Mouse (Mus musculus) myocyte (in vitro differentiated cells): ENCODE results near the gene Gjc1. TPM values are rescaled to one million over a fixed set of nuclear protein-coding genes. Genes with fewer than 3 reads are reported as not detected.

Source experiments
- H3K27me3 ChIP-seq: one replicate; pipeline ENCODE4 v1.6.1; 2011; ENCODE audit not compliant: control insufficient read depth, insufficient read depth, insufficient read length
- H3K36me3 ChIP-seq: one replicate; pipeline ENCODE4 v1.6.1; 2011; ENCODE audit not compliant: control insufficient read depth, insufficient read depth
- H3K4me2 ChIP-seq: one replicate; pipeline ENCODE4 v1.6.1; 2011; ENCODE audit warnings: low read depth, control low read depth
- H3K4me3 ChIP-seq: one replicate; pipeline ENCODE4 v1.5.1; 2011; ENCODE audit warnings: mild to moderate bottlenecking, control low read depth, moderate library complexity
- H3K79me2 ChIP-seq: one replicate; pipeline ENCODE4 v1.6.1; 2011; ENCODE audit not compliant: control insufficient read depth, insufficient read depth
- H3ac ChIP-seq: one replicate; pipeline ENCODE4 v1.6.1; 2011; ENCODE audit not compliant: control insufficient read depth, insufficient read length
- CEBPB ChIP-seq: IDR thresholded peaks from 2 replicates; pipeline ENCODE4 v1.6.1; 2011; ENCODE audit warnings: mild to moderate bottlenecking, moderate library complexity; ENCODE audit not compliant: poor library complexity, insufficient read depth, severe bottlenecking
- E2F4 ChIP-seq: IDR thresholded peaks from one replicate; pipeline ENCODE4 v1.6.1; 2011; ENCODE audit warnings: mild to moderate bottlenecking, control low read depth, moderate library complexity; ENCODE audit not compliant: insufficient read depth
- MAX ChIP-seq: IDR thresholded peaks from one replicate; pipeline ENCODE4 v1.6.1; 2011; ENCODE audit warnings: low read depth, mild to moderate bottlenecking, control low read depth
- MYOD1 ChIP-seq, 3 experiments: IDR thresholded peaks; one replicate each; pipeline ENCODE4 v1.6.1; 2011; ENCODE audit warnings: control low read depth in 2 of 3, low read depth in 2 of 3, mild to moderate bottlenecking in 2 of 3, moderate library complexity in 1 of 3; ENCODE audit not compliant: insufficient read length in 2 of 3, control insufficient read depth in 1 of 3
- MYOG ChIP-seq, 3 experiments: IDR thresholded peaks; one replicate each; pipeline ENCODE4 v1.6.1; 2011; ENCODE audit warnings: control low read depth in 2 of 3, low read depth in 2 of 3, mild to moderate bottlenecking in 2 of 3; ENCODE audit not compliant: insufficient read length in 2 of 3, control insufficient read depth in 1 of 3, insufficient read depth in 1 of 3
- POLR2A ChIP-seq: IDR thresholded peaks from one replicate; pipeline ENCODE4 v1.6.1; 2011; ENCODE audit warnings: low read depth, mild to moderate bottlenecking, control low read depth, moderate library complexity; ENCODE audit not compliant: insufficient read length
- POLR2AphosphoS2 ChIP-seq: IDR thresholded peaks from one replicate; pipeline ENCODE4 v1.6.1; 2011; ENCODE audit warnings: low read depth, control low read depth; ENCODE audit not compliant: insufficient read length
- REST ChIP-seq: IDR thresholded peaks from one replicate; pipeline ENCODE4 v1.6.1; 2011; ENCODE audit warnings: mild to moderate bottlenecking, control low read depth, moderate library complexity; ENCODE audit not compliant: insufficient read depth, insufficient read length
- SRF ChIP-seq: IDR thresholded peaks from one replicate; pipeline ENCODE4 v1.6.1; 2011; ENCODE audit warnings: low read depth; ENCODE audit not compliant: control insufficient read depth, insufficient read length
- TCF12 ChIP-seq: IDR thresholded peaks from one replicate; pipeline ENCODE4 v1.6.1; 2011; ENCODE audit warnings: mild to moderate bottlenecking, control low read depth; ENCODE audit not compliant: poor library complexity, insufficient read depth, severe bottlenecking
- TCF3 ChIP-seq: IDR thresholded peaks from one replicate; pipeline ENCODE4 v1.6.1; 2011; ENCODE audit warnings: low read depth, control low read depth; ENCODE audit not compliant: insufficient read length
- USF1 ChIP-seq: IDR thresholded peaks from one replicate; pipeline ENCODE4 v1.6.1; 2011; ENCODE audit warnings: low read depth, mild to moderate bottlenecking, control low read depth, moderate library complexity
- polyA plus RNA-seq: library from polyadenylated mRNA; unstranded; fragments of >200 nt; fragmentation: generic; extraction: Trizol; gene quantifications from one replicate; pipeline ENCODE4 v1.2.1, GENCODE M21; 2012; ENCODE audit warnings: missing spikeins

Gene Gjc1
- polyA plus RNA-seq, 1 experiment, result 10.3 TPM

GRCm38 (mm10) chr11:102827097-102827496 is 7.6 kb upstream of the Gjc1 start:
- H3K36me3 ChIP-seq, result no peaks in the 10 kb centered on the region
- H3K27me3 ChIP-seq, result peaks cover 14% of the 10 kb centered on the region
- TF ChIP-seq CEBPB (no peak), USF1 (no peak), MAX (no peak), MYOG (IDR thresholded peaks at IDR 0.05; ENCODE audit: control insufficient read depth in 1 of 3, insufficient read depth in 1 of 3, insufficient read length in 2 of 3, low read depth in 2 of 3) (no peak), MYOD1 (IDR thresholded peaks at IDR 0.05; ENCODE audit: control insufficient read depth in 1 of 3, insufficient read length in 2 of 3, low read depth in 2 of 3) (no peak), REST (no peak), POLR2A (no peak), POLR2AphosphoS2 (no peak), TCF12 (no peak), E2F4 (no peak), SRF (no peak), TCF3 (no peak)
- H3K79me2 ChIP-seq, result no peaks in the 10 kb centered on the region
- no peak overlapping the region for H3ac ChIP-seq
- no peak overlapping the region for H3K4me2 ChIP-seq
- no peak overlapping the region for H3K4me3 ChIP-seq

- no peaks in the 10 kb centered on the region for H3K36me3 ChIP-seq
- H3K79me2 ChIP-seq, result no peaks in the 10 kb centered on the region
- peaks cover 16% of the 10 kb centered on the region for H3K27me3 ChIP-seq
- TF ChIP-seq POLR2AphosphoS2, result no peak
- no peak for TF ChIP-seq CEBPB
- TF ChIP-seq TCF3, result no peak
- TF ChIP-seq E2F4, result no peak
- no peak for TF ChIP-seq MAX
- H3K4me2 ChIP-seq, result no peak overlapping the region
- no peak overlapping the region for H3K4me3 ChIP-seq
- no peak overlapping the region for H3ac ChIP-seq
Measured at GRCm38 (mm10) chr11:102826476-102826875, 7.0 kb upstream of the Gjc1 start.

DNA sequence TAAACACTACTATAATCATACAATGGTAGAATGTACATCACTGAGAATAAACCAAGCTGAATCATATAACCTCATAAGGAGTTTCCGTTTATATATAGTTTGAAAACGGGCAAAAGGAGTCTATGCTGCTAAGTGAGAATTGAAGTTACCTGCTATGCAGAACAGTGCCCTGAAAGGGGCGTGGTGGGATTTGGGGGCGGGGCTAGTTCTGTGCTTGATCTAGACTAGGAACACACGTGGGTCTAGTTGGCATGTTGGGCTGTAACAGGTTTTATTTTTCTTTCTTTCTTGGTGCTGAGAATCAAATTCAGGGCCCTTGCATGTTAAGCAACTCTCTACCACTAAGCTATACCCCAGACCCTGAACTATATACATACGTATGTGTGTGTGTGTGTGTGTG is 1.7 kb upstream of the Gjc1 start:
- Histone ChIP-seq H3K79me2 (peaks cover 18% of the 10 kb centered on the region), H3K4me3 (no peak overlapping the region), H3K36me3 (no peaks in the 10 kb centered on the region), H3K4me2 (no peak overlapping the region), H3K27me3 (peaks cover 16% of the 10 kb centered on the region), H3ac (no peak overlapping the region)
- TF ChIP-seq CEBPB, result no peak
- TF ChIP-seq TCF3, result no peak
- TF ChIP-seq MAX, result no peak
- no peak for TF ChIP-seq USF1
- TF ChIP-seq E2F4, result no peak
- TF ChIP-seq POLR2AphosphoS2, result no peak
- TF ChIP-seq MYOG (IDR thresholded peaks at IDR 0.05; ENCODE audit: control insufficient read depth in 1 of 3, insufficient read depth in 1 of 3, insufficient read length in 2 of 3, low read depth in 2 of 3), result no peak
- TF ChIP-seq REST, result no peak
- TF ChIP-seq MYOD1 (IDR thresholded peaks at IDR 0.05; ENCODE audit: control insufficient read depth in 1 of 3, insufficient read length in 2 of 3, low read depth in 2 of 3), result no peak
- TF ChIP-seq SRF, result no peak
- no peak for TF ChIP-seq POLR2A
- TF ChIP-seq TCF12, result no peak

- H3K27me3 ChIP-seq, result peaks cover 12% of the 10 kb centered on the region
- no peak overlapping the region for H3K4me2 ChIP-seq
- H3ac ChIP-seq, result no peak overlapping the region
- H3K36me3 ChIP-seq, result no peaks in the 10 kb centered on the region
- no peak for TF ChIP-seq POLR2AphosphoS2
- no peak for TF ChIP-seq CEBPB
- TF ChIP-seq MYOG (IDR thresholded peaks at IDR 0.05; ENCODE audit: control insufficient read depth in 1 of 3, insufficient read depth in 1 of 3, insufficient read length in 2 of 3, low read depth in 2 of 3), result no peak
- TF ChIP-seq E2F4, result no peak
- no peak for TF ChIP-seq REST
- no peak for TF ChIP-seq POLR2A
- TF ChIP-seq TCF12, result no peak
- peaks cover 26% of the 10 kb centered on the region for H3K79me2 ChIP-seq
- no peak overlapping the region for H3K4me3 ChIP-seq
Measured at GRCm38 (mm10) chr11:102820432-102820831, 932 bp upstream of the Gjc1 start.

- Histone ChIP-seq H3K4me3 (peak overlapping the region; percentile 41), H3ac (no peak overlapping the region), H3K27me3 (peaks cover 11% of the 10 kb centered on the region), H3K79me2 (peaks cover 31% of the 10 kb centered on the region), H3K36me3 (no peaks in the 10 kb centered on the region), H3K4me2 (peak overlapping the region; percentile 91)
- no peak for TF ChIP-seq TCF12
- TF ChIP-seq MYOD1 (IDR thresholded peaks at IDR 0.05; ENCODE audit: control insufficient read depth in 1 of 3, insufficient read length in 2 of 3, low read depth in 2 of 3), result no peak
- TF ChIP-seq POLR2AphosphoS2, result no peak
Measured at GRCm38 (mm10) chr11:102819783-102820385, 384 bp upstream of the Gjc1 start.
